Mouse (Mus musculus) MEL (cell line): ENCODE data around the gene Sgsm2. TPM values are rescaled to one million over a fixed set of nuclear protein-coding genes. Genes with fewer than 3 reads are reported as not detected.

Source experiments
- DNase-seq: peaks from one replicate; pipeline ENCODE4 v3.0.0; 2011; ENCODE audit warnings: low read depth, low spot score
- H3K27ac ChIP-seq: 2 replicates; pipeline ENCODE4 v1.5.1; 2012; ENCODE audit warnings: low read depth, mild to moderate bottlenecking, control low read depth, low read length, moderate library complexity; ENCODE audit not compliant: control insufficient read depth
- H3K27me3 ChIP-seq, 2 experiments: fragments of 150-350 bp in 1 of 2; sonication (generic) in 1 of 2; 2 replicates each; pipeline ENCODE4 v1.6.1; 2012; ENCODE audit warnings: low read length in 2 of 2, mild to moderate bottlenecking in 2 of 2, improper control_type of control experiment in 1 of 2, moderate library complexity in 1 of 2; ENCODE audit not compliant: insufficient read depth in 2 of 2, control insufficient read depth in 1 of 2
- H3K36me3 ChIP-seq, 2 experiments: 2 replicates each; pipeline ENCODE4 v1.6.1; 2012 to 2014; ENCODE audit warnings: low read length in 2 of 2, improper control_type of control experiment in 1 of 2, inconsistent platforms in 1 of 2, mild to moderate bottlenecking in 1 of 2; ENCODE audit not compliant: insufficient read depth in 2 of 2, control insufficient read depth in 1 of 2
- H3K4me1 ChIP-seq, 2 experiments: fragments of 150-350 bp in 1 of 2; sonication (generic) in 1 of 2; 2 replicates each; pipeline ENCODE4 v1.6.1; 2012; ENCODE audit warnings: low read length in 2 of 2, improper control_type of control experiment in 1 of 2, mild to moderate bottlenecking in 1 of 2; ENCODE audit not compliant: insufficient read depth in 2 of 2, control insufficient read depth in 1 of 2
- H3K4me3 ChIP-seq, 2 experiments: fragments of 150-350 bp in 1 of 2; sonication (generic) in 1 of 2; 2 replicates each; pipeline ENCODE4 v1.5.1; 2012; ENCODE audit warnings: low read depth in 2 of 2, low read length in 2 of 2, mild to moderate bottlenecking in 2 of 2, moderate library complexity in 2 of 2, control low read depth in 1 of 2, improper control_type of control experiment in 1 of 2; ENCODE audit not compliant: control insufficient read depth in 1 of 2, insufficient read depth in 1 of 2
- H3K79me2 ChIP-seq: 2 replicates; pipeline ENCODE4 v1.6.1; 2012; ENCODE audit warnings: mild to moderate bottlenecking, low read length, moderate library complexity; ENCODE audit not compliant: control insufficient read depth, poor library complexity, insufficient read depth
- H3K9ac ChIP-seq: 2 replicates; pipeline ENCODE4 v1.6.1; 2012; ENCODE audit warnings: low read depth, mild to moderate bottlenecking, control low read depth, low read length, moderate library complexity; ENCODE audit not compliant: control insufficient read depth, poor library complexity, severe bottlenecking
- H3K9me3 ChIP-seq: fragments of 150-350 bp; sonication (generic); replicated peaks from 2 replicates; pipeline ENCODE4 v1.6.1; 2012; ENCODE audit warnings: mild to moderate bottlenecking, low read length, improper control_type of control experiment, moderate library complexity; ENCODE audit not compliant: insufficient read depth
- CTCF ChIP-seq, 3 experiments: IDR thresholded peaks in 2 of 3; conservative IDR thresholded peaks in 1 of 3; 2 replicates each; pipeline ENCODE4 v1.5.1; 2011 to 2012; ENCODE audit warnings: low read length in 3 of 3, low read depth in 2 of 3, mild to moderate bottlenecking in 2 of 3, improper control_type of control experiment in 1 of 3, inconsistent platforms in 1 of 3, mixed read lengths in 1 of 3, moderate library complexity in 1 of 3; ENCODE audit not compliant: control insufficient read depth in 1 of 3, insufficient read depth in 1 of 3, poor library complexity in 1 of 3, severe bottlenecking in 1 of 3
- E2F4 ChIP-seq: IDR thresholded peaks from 2 replicates; pipeline ENCODE4 v1.6.1; 2011; ENCODE audit warnings: low read depth, low read length, improper control_type of control experiment, borderline replicate concordance
- EP300 ChIP-seq, 2 experiments: IDR thresholded peaks; 2 replicates each; pipeline ENCODE4 v1.6.1; 2011; ENCODE audit warnings: improper control_type of control experiment in 2 of 2, low read length in 2 of 2, low read depth in 1 of 2, mild to moderate bottlenecking in 1 of 2
- ETS1 ChIP-seq: IDR thresholded peaks from 2 replicates; pipeline ENCODE4 v1.6.1; 2012; ENCODE audit warnings: low read depth, mild to moderate bottlenecking, inconsistent platforms, low read length, improper control_type of control experiment, moderate library complexity
- JUND ChIP-seq: IDR thresholded peaks from 2 replicates; pipeline ENCODE4 v1.6.1; 2011; ENCODE audit warnings: low read depth, mild to moderate bottlenecking, improper control_type of control experiment, low read length
- KAT2A ChIP-seq: conservative IDR thresholded peaks from 2 replicates; pipeline ENCODE4 v1.6.1; 2012; ENCODE audit warnings: low read depth, low read length, improper control_type of control experiment, inconsistent platforms
- MAFK ChIP-seq: IDR thresholded peaks from 2 replicates; pipeline ENCODE4 v1.6.1; 2011; ENCODE audit warnings: low read depth, mild to moderate bottlenecking, low read length, improper control_type of control experiment, borderline replicate concordance
- MAX ChIP-seq: IDR thresholded peaks from 2 replicates; pipeline ENCODE4 v1.6.1; 2011; ENCODE audit warnings: low read length, improper control_type of control experiment
- MEF2A ChIP-seq: IDR thresholded peaks from 2 replicates; pipeline ENCODE4 v1.6.1; 2014; ENCODE audit warnings: low read depth, mild to moderate bottlenecking, inconsistent platforms, low read length, improper control_type of control experiment; ENCODE audit not compliant: poor library complexity, insufficient replicate concordance, severe bottlenecking; ENCODE audit errors: extremely low read depth
- MXI1 ChIP-seq: IDR thresholded peaks from 2 replicates; pipeline ENCODE4 v1.6.1; 2011; ENCODE audit warnings: mild to moderate bottlenecking, low read depth, low read length, improper control_type of control experiment
- MYB ChIP-seq: IDR thresholded peaks from 2 replicates; pipeline ENCODE4 v1.6.1; 2011; ENCODE audit warnings: mild to moderate bottlenecking, low read depth, low read length, improper control_type of control experiment
- MYC ChIP-seq: IDR thresholded peaks from 2 replicates; pipeline ENCODE4 v1.6.1; 2011; ENCODE audit warnings: low read depth, mild to moderate bottlenecking, low read length, improper control_type of control experiment, moderate library complexity
- NRF1 ChIP-seq: IDR thresholded peaks from 2 replicates; pipeline ENCODE4 v1.6.1; 2014; ENCODE audit warnings: low read depth, mild to moderate bottlenecking, inconsistent platforms, low read length, improper control_type of control experiment, moderate library complexity; ENCODE audit not compliant: poor library complexity, insufficient read depth, severe bottlenecking
- SIN3A ChIP-seq: IDR thresholded peaks from 2 replicates; pipeline ENCODE4 v1.6.1; 2012; ENCODE audit warnings: low read length, improper control_type of control experiment, inconsistent platforms
- SMC3 ChIP-seq: IDR thresholded peaks from 2 replicates; pipeline ENCODE4 v1.6.1; 2011; ENCODE audit warnings: low read depth, low read length, improper control_type of control experiment
- ZKSCAN1 ChIP-seq: IDR thresholded peaks from 2 replicates; pipeline ENCODE4 v1.6.1; 2012; ENCODE audit warnings: low read depth, mild to moderate bottlenecking, inconsistent platforms, low read length, improper control_type of control experiment, moderate library complexity
- ZNF384 ChIP-seq: IDR thresholded peaks from 2 replicates; pipeline ENCODE4 v1.6.1; 2012; ENCODE audit warnings: low read depth, mild to moderate bottlenecking, inconsistent platforms, low read length, improper control_type of control experiment
- polyA plus RNA-seq, 2 experiments: library from polyadenylated mRNA; stranded (reverse) in 1 of 2; unstranded in 1 of 2; fragments of >175 nt in 1 of 2; fragments of >200 nt in 1 of 2; gene quantifications; 2 replicates each; pipeline versions ENCODE4 v1.2.1 to v1.2.4; 2012; ENCODE audit warnings: low replicate concordance in 2 of 2, low read depth in 1 of 2; ENCODE audit not compliant: insufficient read length in 2 of 2, insufficient read depth in 1 of 2, missing spikeins in 1 of 2
- total RNA-seq: library from RNA; depleted of rRNA; stranded (reverse); fragments of 300-350 nt; gene quantifications from 2 replicates; pipeline ENCODE4 v1.2.3, GENCODE M21; 2012

The Sgsm2 gene
- total and polyA plus RNA-seq, 3 experiments: 7.2 to 15.1 TPM; not detected in 1

DNA sequence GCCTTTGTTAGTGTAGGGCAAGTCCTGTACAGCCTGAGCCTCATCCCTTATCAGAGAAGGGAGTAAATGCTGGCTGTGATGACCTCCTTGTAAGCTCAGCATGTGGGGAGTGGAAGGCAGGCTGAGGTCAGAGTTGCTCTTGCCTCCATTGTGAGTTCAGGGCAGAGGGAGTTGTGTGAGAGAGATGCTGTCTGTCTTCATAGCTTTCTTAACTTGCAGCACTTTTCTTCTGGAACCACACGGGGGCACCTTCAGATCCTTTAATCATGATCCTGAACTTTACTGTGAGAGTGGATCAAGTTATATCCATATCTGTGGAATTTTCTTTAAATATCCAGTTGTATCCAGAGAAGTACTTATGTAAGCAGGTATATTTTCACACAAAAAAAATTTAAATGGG, 75.4 kb downstream of the Sgsm2 start:
- DNase-seq: no peak
- Histone ChIP-seq H3K79me2 (0 out of 2 replicates have a peak, but pooled peaks cover 1% of the 10 kb centered on the region), H3K27ac (no peak overlapping the region), H3K4me1 (peaks cover 0 to 6% of the 10 kb centered on the region in 2 experiments; a peak in 2 of 4 replicates), H3K9ac (no peak overlapping the region), H3K36me3 (peaks cover 8 to 10% of the 10 kb centered on the region in 2 experiments), H3K4me3 (no peak overlapping the region), H3K9me3 (no peaks in the 10 kb centered on the region), H3K27me3 (no peaks in the 10 kb centered on the region)
- TF ChIP-seq ZKSCAN1 (no peak), SMC3 (peak; percentile 36; the same call in 1 of the 2 replicates), EP300 (IDR thresholded peaks at IDR 0.05; ENCODE audit: low read depth in 1 of 2, low read length in 2 of 2) (no peak), E2F4 (no peak), JUND (no peak), KAT2A (no peak), MEF2A (no peak), MXI1 (no peak), MYC (no peak), ZNF384 (no peak), MAX (no peak), CTCF (IDR thresholded peaks at IDR 0.05 in 2 of 3, conservative IDR thresholded peaks at IDR 0.05 in 1 of 3; ENCODE audit: control insufficient read depth in 1 of 3, insufficient read depth in 1 of 3, low read depth in 2 of 3, low read length in 3 of 3, poor library complexity in 1 of 3, severe bottlenecking in 1 of 3) (peak in 1 of 3 experiments; percentile 40; a peak in 2 of 6 replicates)

- Histone ChIP-seq H3K36me3 (peaks cover 9 to 10% of the 10 kb centered on the region in 2 experiments), H3K27me3 (no peaks in the 10 kb centered on the region), H3K9ac (no peak overlapping the region), H3K9me3 (no peaks in the 10 kb centered on the region), H3K79me2 (0 out of 2 replicates have a peak, but pooled peaks cover 1% of the 10 kb centered on the region), H3K4me3 (no peak overlapping the region), H3K4me1 (peaks cover 0 to 1% of the 10 kb centered on the region in 2 experiments; a peak in 2 of 4 replicates), H3K27ac (no peak overlapping the region)
- no peak for DNase-seq
- TF ChIP-seq MYC (no peak), SIN3A (no peak), ETS1 (no peak), MYB (no peak), CTCF (IDR thresholded peaks at IDR 0.05 in 2 of 3, conservative IDR thresholded peaks at IDR 0.05 in 1 of 3; ENCODE audit: control insufficient read depth in 1 of 3, insufficient read depth in 1 of 3, low read depth in 2 of 3, low read length in 3 of 3, poor library complexity in 1 of 3, severe bottlenecking in 1 of 3) (no peak), JUND (no peak), MAFK (no peak), MAX (no peak), NRF1 (no peak)
- TF ChIP-seq, all 39 proteins: peak for 0
Measured at GRCm38 (mm10) chr11:74820921-74821320, 75.9 kb downstream of the Sgsm2 start.
